Mouse (Mus musculus) retina, embryonic 14.5 days (tissue): ENCODE data around the gene Ces1b.

Experiments
- DNase-seq: peaks from one replicate; pipeline ENCODE4 v3.0.0-alpha.2; 2015; ENCODE audit warnings: low spot score

Gene Ces1b

GRCm38 (mm10) chr8:93079887-93080286, at the start of gene Ces1b:
Ces1b (minus strand) TSS chr8:93080017.
- DNase-seq = no peak

- DNase-seq = no peak
These were observed 46.7 kb upstream of the Ces1b start for GRCm38 (mm10) chr8:93126476-93126875.

GRCm38 (mm10) chr8:93122005-93122404, 42.2 kb upstream of the Ces1b start:
- no peak for DNase-seq

GRCm38 (mm10) chr8:93095376-93095775, 15.6 kb upstream of the Ces1b start:
- DNase-seq = peak; percentile 38

GRCm38 (mm10) chr8:93091324-93091723, 11.5 kb upstream of the Ces1b start:
- DNase-seq = peak; percentile 27

- DNase-seq = no peak
These were observed 8.9 kb upstream of the Ces1b start for GRCm38 (mm10) chr8:93088686-93089122.

- DNase-seq = no peak
These were observed 8.4 kb upstream of the Ces1b start for GRCm38 (mm10) chr8:93088193-93088592.

- no peak for DNase-seq
These were observed 4.6 kb downstream of the Ces1b start for GRCm38 (mm10) chr8:93075251-93075650.

GRCm38 (mm10) chr8:93063416-93064117, 16.2 kb downstream of the Ces1b start:
- DNase-seq = no peak

- peak; percentile 79 for DNase-seq
These were observed 20.6 kb downstream of the Ces1b start for GRCm38 (mm10) chr8:93059185-93059584.

- DNase-seq = no peak
These were observed 24.6 kb downstream of the Ces1b start for GRCm38 (mm10) chr8:93055238-93055637.

- DNase-seq = no peak
These were observed 31.1 kb downstream of the Ces1b start for GRCm38 (mm10) chr8:93048510-93049416.

GRCm38 (mm10) chr8:93048092-93048491, 31.7 kb downstream of the Ces1b start, which contains the start of gene Ces1a:
Ces1a (minus strand) TSS chr8:93048192.
- no peak for DNase-seq

- DNase-seq = no peak
These were observed 36.7 kb downstream of the Ces1b start for GRCm38 (mm10) chr8:93043083-93043482.

GRCm38 (mm10) chr8:93040776-93041567, 38.8 kb downstream of the Ces1b start:
- DNase-seq = no peak

GRCm38 (mm10) chr8:93040256-93040655, 39.6 kb downstream of the Ces1b start:
- DNase-seq = no peak

GRCm38 (mm10) chr8:93038831-93039230, 41.0 kb downstream of the Ces1b start:
- DNase-seq = no peak

- DNase-seq = no peak
These were observed 49.2 kb downstream of the Ces1b start for GRCm38 (mm10) chr8:93030664-93031063.

GRCm38 (mm10) chr8:93021738-93022137, 58.1 kb downstream of the Ces1b start:
- DNase-seq = no peak

GRCm38 (mm10) chr8:93014300-93014699, 65.5 kb downstream of the Ces1b start:
- no peak for DNase-seq

GRCm38 (mm10) chr8:93012226-93012625, 67.6 kb downstream of the Ces1b start:
- no peak for DNase-seq

GRCm38 (mm10) chr8:93011439-93011838, 68.4 kb downstream of the Ces1b start:
- DNase-seq = peak; percentile 83
